Mouse (Mus musculus): ENCODE data around the gene Ube4a.

Gene Ube4a

DNA sequence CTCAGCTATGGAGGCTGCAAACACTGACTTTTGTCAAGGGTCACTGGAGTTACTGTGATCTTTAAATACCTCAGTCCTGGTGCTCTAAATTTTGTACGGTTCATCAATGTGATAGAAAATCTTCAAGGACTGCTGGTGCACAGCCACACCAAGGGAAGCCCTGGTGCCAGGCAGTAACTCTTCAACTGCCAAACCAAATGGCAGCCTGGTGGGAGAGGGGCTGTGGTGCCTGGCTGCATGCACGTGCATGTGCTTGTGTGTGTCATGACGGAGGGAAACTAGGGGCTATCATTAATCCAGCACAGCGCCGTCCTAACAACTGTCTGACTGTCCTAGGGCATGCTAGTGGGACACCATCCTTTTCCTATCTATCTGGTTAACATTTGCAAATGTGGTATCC, 34.4 kb upstream of the Ube4a start:
- Histone ChIP-seq H3K36me3 (ENCODE audit: insufficient read depth, low read length) (no peaks in the 10 kb centered on the region), H3K9me3 (ENCODE audit: low read length) (no peaks in the 10 kb centered on the region), H3K4me1 (replicated peaks; ENCODE audit: low read depth, low read length) (0 out of 2 replicates have a peak, but pooled peaks cover 3% of the 10 kb centered on the region), H3K27me3 (ENCODE audit: insufficient read depth, low read length) (0 out of 2 replicates have a peak, but pooled peaks cover 6% of the 10 kb centered on the region), H3K4me3 (replicated peaks; ENCODE audit: low read length) (no peak overlapping the region)
- no peak for TF ChIP-seq NANOG (IDR thresholded peaks at IDR 0.05; ENCODE audit: borderline replicate concordance, low read length)
- TF ChIP-seq POU5F1 (IDR thresholded peaks at IDR 0.05; ENCODE audit: borderline replicate concordance, low read length): no peak
- no peak for TF ChIP-seq CTCF (conservative IDR thresholded peaks at IDR 0.05; ENCODE audit: low read length)

DNA sequence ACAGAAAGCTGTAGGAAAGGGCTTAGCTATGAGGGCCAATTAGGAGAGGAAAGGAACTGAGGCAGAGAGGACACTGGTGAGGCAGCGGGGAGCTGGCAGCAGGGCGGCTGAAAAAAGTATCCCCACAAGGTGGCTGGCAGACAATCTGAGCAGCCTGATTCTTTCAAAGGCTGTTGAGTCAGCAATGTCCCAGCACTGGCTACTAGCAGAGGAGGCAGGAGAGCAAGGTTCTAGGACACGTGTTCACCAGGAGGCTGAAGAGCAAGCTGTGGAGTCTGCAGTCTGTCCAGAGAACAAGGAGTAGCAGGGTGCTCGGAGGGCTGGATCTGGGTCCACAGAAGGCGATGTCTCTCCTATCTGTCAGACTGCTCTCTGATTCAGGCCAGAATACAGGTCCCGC, 33.8 kb upstream of the Ube4a start:
- H3K9me3 ChIP-seq (ENCODE audit: low read length): no peaks in the 10 kb centered on the region
- H3K4me1 ChIP-seq (replicated peaks; ENCODE audit: low read depth, low read length): 0 out of 2 replicates have a peak, but pooled peaks cover 3% of the 10 kb centered on the region
- no peak overlapping the region for H3K4me3 ChIP-seq (replicated peaks; ENCODE audit: low read length)
- 0 out of 2 replicates have a peak, but pooled peaks cover 6% of the 10 kb centered on the region for H3K27me3 ChIP-seq (ENCODE audit: insufficient read depth, low read length)
- no peaks in the 10 kb centered on the region for H3K36me3 ChIP-seq (ENCODE audit: insufficient read depth, low read length)
- TF ChIP-seq NANOG (IDR thresholded peaks at IDR 0.05; ENCODE audit: borderline replicate concordance, low read length) (no peak), POU5F1 (IDR thresholded peaks at IDR 0.05; ENCODE audit: borderline replicate concordance, low read length) (no peak), CTCF (conservative IDR thresholded peaks at IDR 0.05; ENCODE audit: low read length) (no peak)

DNA sequence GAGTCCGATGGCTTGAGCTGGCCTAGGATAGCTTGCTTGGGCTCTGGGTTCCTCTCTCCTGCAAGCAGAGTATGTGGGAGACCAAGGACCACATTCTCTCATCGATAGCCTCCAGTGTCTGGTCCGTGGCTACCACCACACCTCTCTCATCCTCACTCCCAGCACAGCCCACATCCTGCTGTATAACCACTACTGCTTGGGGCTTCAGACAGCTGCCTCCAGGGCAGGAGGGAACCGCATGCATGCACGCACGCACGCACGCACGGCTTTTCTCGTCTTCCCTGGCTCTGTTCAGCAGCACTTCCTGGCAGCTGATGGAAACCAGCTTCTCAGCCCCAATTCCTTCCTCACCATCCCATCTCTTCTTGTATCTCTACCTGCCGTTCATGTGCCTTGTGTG, 32.7 kb upstream of the Ube4a start:
- Histone ChIP-seq H3K36me3 (ENCODE audit: insufficient read depth, low read length) (no peaks in the 10 kb centered on the region), H3K4me3 (replicated peaks; ENCODE audit: low read length) (no peak overlapping the region), H3K27me3 (ENCODE audit: insufficient read depth, low read length) (0 out of 2 replicates have a peak, but pooled peaks cover 6% of the 10 kb centered on the region), H3K9me3 (ENCODE audit: low read length) (no peaks in the 10 kb centered on the region), H3K4me1 (replicated peaks; ENCODE audit: low read depth, low read length) (0 out of 2 replicates have a peak, but pooled peaks cover 3% of the 10 kb centered on the region)
- TF ChIP-seq POU5F1 (IDR thresholded peaks at IDR 0.05; ENCODE audit: borderline replicate concordance, low read length) (no peak), NANOG (IDR thresholded peaks at IDR 0.05; ENCODE audit: borderline replicate concordance, low read length) (no peak), CTCF (conservative IDR thresholded peaks at IDR 0.05; ENCODE audit: low read length) (no peak)

GRCm38 (mm10) chr9:44996590-44996989, 31.2 kb upstream of the Ube4a start:
- Histone ChIP-seq H3K9me3 (ENCODE audit: low read length) (no peaks in the 10 kb centered on the region), H3K4me1 (replicated peaks; ENCODE audit: low read depth, low read length) (0 out of 2 replicates have a peak, but pooled peaks cover 7% of the 10 kb centered on the region), H3K4me3 (replicated peaks; ENCODE audit: low read length) (no peak overlapping the region), H3K36me3 (ENCODE audit: insufficient read depth, low read length) (no peaks in the 10 kb centered on the region), H3K27me3 (ENCODE audit: insufficient read depth, low read length) (0 out of 2 replicates have a peak, but pooled peaks cover 6% of the 10 kb centered on the region)
- no peak for TF ChIP-seq POU5F1 (IDR thresholded peaks at IDR 0.05; ENCODE audit: borderline replicate concordance, low read length)
- no peak for TF ChIP-seq NANOG (IDR thresholded peaks at IDR 0.05; ENCODE audit: borderline replicate concordance, low read length)
- TF ChIP-seq CTCF (conservative IDR thresholded peaks at IDR 0.05; ENCODE audit: low read length): no peak

- Histone ChIP-seq H3K27me3 (ENCODE audit: insufficient read depth, low read length) (0 out of 2 replicates have a peak, but pooled peaks cover 3% of the 10 kb centered on the region), H3K4me3 (replicated peaks; ENCODE audit: low read length) (no peak overlapping the region), H3K36me3 (ENCODE audit: insufficient read depth, low read length) (no peaks in the 10 kb centered on the region), H3K9me3 (ENCODE audit: low read length) (no peaks in the 10 kb centered on the region), H3K4me1 (replicated peaks; ENCODE audit: low read depth, low read length) (0 out of 2 replicates have a peak, but pooled peaks cover 7% of the 10 kb centered on the region)
- TF ChIP-seq CTCF (conservative IDR thresholded peaks at IDR 0.05; ENCODE audit: low read length): no peak
- no peak for TF ChIP-seq NANOG (IDR thresholded peaks at IDR 0.05; ENCODE audit: borderline replicate concordance, low read length)
- TF ChIP-seq POU5F1 (IDR thresholded peaks at IDR 0.05; ENCODE audit: borderline replicate concordance, low read length): no peak
These were observed 29.6 kb upstream of the Ube4a start for GRCm38 (mm10) chr9:44994962-44995361.

DNA sequence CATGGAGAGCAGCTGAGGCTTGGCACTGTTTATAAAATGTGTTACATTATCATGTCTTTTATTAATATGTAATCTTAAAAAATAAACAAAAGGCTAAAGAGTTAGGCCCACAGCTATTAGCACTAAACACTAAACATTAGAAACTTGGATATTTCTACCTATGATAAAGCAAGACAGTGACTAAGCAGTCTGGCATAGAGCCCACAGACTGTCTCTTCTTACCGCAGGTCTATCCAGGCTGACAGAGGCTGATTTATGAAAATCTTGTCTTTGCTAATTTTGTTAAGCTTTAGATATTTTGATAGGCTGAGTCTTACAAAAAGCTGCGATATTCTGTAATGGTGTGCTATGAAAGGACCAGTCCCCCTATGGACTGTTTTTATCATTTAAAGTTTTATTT, 27.9 kb upstream of the Ube4a start:
- TF ChIP-seq CTCF (conservative IDR thresholded peaks at IDR 0.05; ENCODE audit: low read length) (no peak), NANOG (IDR thresholded peaks at IDR 0.05; ENCODE audit: borderline replicate concordance, low read length) (no peak), POU5F1 (IDR thresholded peaks at IDR 0.05; ENCODE audit: borderline replicate concordance, low read length) (no peak)
- Histone ChIP-seq H3K9me3 (ENCODE audit: low read length) (no peaks in the 10 kb centered on the region), H3K4me3 (replicated peaks; ENCODE audit: low read length) (no peak overlapping the region), H3K4me1 (replicated peaks; ENCODE audit: low read depth, low read length) (0 out of 2 replicates have a peak, but pooled peaks cover 4% of the 10 kb centered on the region), H3K36me3 (ENCODE audit: insufficient read depth, low read length) (no peaks in the 10 kb centered on the region), H3K27me3 (ENCODE audit: insufficient read depth, low read length) (0 out of 2 replicates have a peak, but pooled peaks cover under 1% of the 10 kb centered on the region)

DNA sequence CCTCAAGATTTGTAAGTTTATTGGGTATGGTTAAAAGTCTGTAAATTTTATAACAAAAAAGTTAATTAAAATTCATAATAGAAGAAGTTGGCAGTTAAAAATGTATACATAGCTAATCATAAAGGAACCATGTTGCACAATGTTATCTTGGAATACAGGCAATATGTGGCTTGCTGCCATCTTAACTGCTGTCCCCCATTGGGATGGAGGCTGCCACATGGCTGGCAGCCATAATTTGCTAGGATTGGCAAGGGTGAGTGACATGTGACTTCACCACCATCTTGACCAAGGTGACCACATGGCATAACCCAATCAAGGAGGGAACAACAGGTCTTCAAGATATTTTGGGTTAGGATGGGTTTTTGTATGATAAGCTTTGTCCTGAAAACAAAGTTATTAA, 26.9 kb upstream of the Ube4a start:
- H3K36me3 ChIP-seq (ENCODE audit: insufficient read depth, low read length): no peaks in the 10 kb centered on the region
- TF ChIP-seq POU5F1 (IDR thresholded peaks at IDR 0.05; ENCODE audit: borderline replicate concordance, low read length) (no peak), NANOG (IDR thresholded peaks at IDR 0.05; ENCODE audit: borderline replicate concordance, low read length) (no peak), CTCF (conservative IDR thresholded peaks at IDR 0.05; ENCODE audit: low read length) (no peak)

DNA sequence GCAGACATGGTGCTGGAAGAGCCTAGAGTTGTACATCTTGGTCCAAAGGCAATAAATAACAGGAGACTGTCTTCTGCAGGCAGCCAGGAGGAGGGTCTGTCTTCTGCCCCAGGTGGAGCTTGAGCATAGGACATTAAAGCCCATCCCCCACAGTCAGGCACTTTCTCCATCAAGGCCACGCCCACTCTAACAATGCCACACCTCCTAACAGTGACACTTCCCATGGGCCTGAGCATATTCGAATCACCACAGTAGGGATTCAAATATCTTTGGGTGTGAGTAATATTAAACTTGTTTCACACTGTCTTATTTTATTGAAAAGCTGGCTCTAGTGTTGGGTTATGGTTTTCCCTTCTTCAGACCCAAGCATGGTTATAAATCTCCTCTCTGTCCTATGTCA, 26.4 kb upstream of the Ube4a start:
- Histone ChIP-seq H3K4me1 (replicated peaks; ENCODE audit: low read depth, low read length) (0 out of 2 replicates have a peak, but pooled peaks cover 4% of the 10 kb centered on the region), H3K9me3 (ENCODE audit: low read length) (no peaks in the 10 kb centered on the region), H3K27me3 (ENCODE audit: insufficient read depth, low read length) (no peaks in the 10 kb centered on the region), H3K36me3 (ENCODE audit: insufficient read depth, low read length) (no peaks in the 10 kb centered on the region), H3K4me3 (replicated peaks; ENCODE audit: low read length) (no peak overlapping the region)
- no peak for TF ChIP-seq POU5F1 (IDR thresholded peaks at IDR 0.05; ENCODE audit: borderline replicate concordance, low read length)
- no peak for TF ChIP-seq CTCF (conservative IDR thresholded peaks at IDR 0.05; ENCODE audit: low read length)
- TF ChIP-seq NANOG (IDR thresholded peaks at IDR 0.05; ENCODE audit: borderline replicate concordance, low read length): no peak

More for the DNA sequence above, 26.9 kb upstream of the Ube4a start:
- H3K4me3 ChIP-seq (replicated peaks; ENCODE audit: low read length): no peak overlapping the region
- 0 out of 2 replicates have a peak, but pooled peaks cover 4% of the 10 kb centered on the region for H3K4me1 ChIP-seq (replicated peaks; ENCODE audit: low read depth, low read length)
- H3K9me3 ChIP-seq (ENCODE audit: low read length): no peaks in the 10 kb centered on the region
- H3K27me3 ChIP-seq (ENCODE audit: insufficient read depth, low read length): no peaks in the 10 kb centered on the region

GRCm38 (mm10) chr9:44986976-44987375, 21.6 kb upstream of the Ube4a start:
- TF ChIP-seq NANOG (IDR thresholded peaks at IDR 0.05; ENCODE audit: borderline replicate concordance, low read length): no peak
- TF ChIP-seq CTCF (conservative IDR thresholded peaks at IDR 0.05; ENCODE audit: low read length): no peak
- no peak for TF ChIP-seq POU5F1 (IDR thresholded peaks at IDR 0.05; ENCODE audit: borderline replicate concordance, low read length)
- Histone ChIP-seq H3K9me3 (ENCODE audit: low read length) (no peaks in the 10 kb centered on the region), H3K4me3 (replicated peaks; ENCODE audit: low read length) (no peak overlapping the region), H3K27me3 (ENCODE audit: insufficient read depth, low read length) (no peaks in the 10 kb centered on the region), H3K4me1 (replicated peaks; ENCODE audit: low read depth, low read length) (peaks cover 11% of the 10 kb centered on the region; the same call in 1 of the 2 replicates), H3K36me3 (ENCODE audit: insufficient read depth, low read length) (no peaks in the 10 kb centered on the region)

Data from E14TG2a.4 (cell line).